Mouse (Mus musculus): ENCODE measurements at regions not wholly inside any gene's neighbourhood (a gene's known extent, or its start where the extent isn't known, plus 50 kb on each side); places are given as distances from the start of the nearest gene placed in this dataset.
"Not testable (repeated sequence)": the region's sequence is repeated elsewhere in the genome, so short reads cannot be mapped to it uniquely, and the experiment has no call there.

- DNase-seq (ENCODE audit: low spot score in 2 of 2), result no peak
Measured at GRCm38 (mm10) chr6:95058017-95058416, 59.0 kb upstream of the Kbtbd8 start.

- no peak for DNase-seq (ENCODE audit: low spot score in 2 of 2)
Measured at GRCm38 (mm10) chr6:95056222-95056621, 60.8 kb upstream of the Kbtbd8 start.

GRCm38 (mm10) chr6:95053717-95054382 lies 63.2 kb upstream of the Kbtbd8 start:
- no peak for DNase-seq (ENCODE audit: low spot score in 2 of 2)

- not testable (repeated sequence) for DNase-seq (ENCODE audit: low spot score in 2 of 2)
Measured at GRCm38 (mm10) chr6:95041351-95041750, 75.7 kb upstream of the Kbtbd8 start.

- DNase-seq (ENCODE audit: low spot score in 2 of 2), result no peak
Measured at GRCm38 (mm10) chr6:95024239-95024638, 92.8 kb upstream of the Kbtbd8 start.

- no peak for DNase-seq (ENCODE audit: low spot score in 2 of 2)
Measured at GRCm38 (mm10) chr6:95021724-95022123, 95.3 kb upstream of the Kbtbd8 start.

GRCm38 (mm10) chr6:95017911-95018310 lies 99.1 kb upstream of the Kbtbd8 start:
- DNase-seq (ENCODE audit: low spot score in 2 of 2), result no peak

GRCm38 (mm10) chr6:95017484-95017883 lies 99.6 kb upstream of the Kbtbd8 start:
- no peak for DNase-seq (ENCODE audit: low spot score in 2 of 2)

- no peak for DNase-seq (ENCODE audit: low spot score in 2 of 2)
Measured at GRCm38 (mm10) chr6:95013096-95013495, 103.9 kb upstream of the Kbtbd8 start.

- no peak for DNase-seq (ENCODE audit: low spot score in 2 of 2)
Measured at GRCm38 (mm10) chr6:95006485-95006884, 110.6 kb upstream of the Kbtbd8 start.

GRCm38 (mm10) chr6:95003716-95004115 lies 113.3 kb upstream of the Kbtbd8 start:
- DNase-seq (ENCODE audit: low spot score in 2 of 2), result no peak

GRCm38 (mm10) chr6:94999562-94999961 lies 117.5 kb upstream of the Kbtbd8 start:
- no peak for DNase-seq (ENCODE audit: low spot score in 2 of 2)

- DNase-seq (ENCODE audit: low spot score in 2 of 2), result no peak
Measured at GRCm38 (mm10) chr6:94999002-94999401, 118.0 kb upstream of the Kbtbd8 start.

- DNase-seq (ENCODE audit: low spot score in 2 of 2), result no peak
Measured at GRCm38 (mm10) chr6:94998371-94998770, 118.7 kb upstream of the Kbtbd8 start.

GRCm38 (mm10) chr6:94994376-94994775 lies 122.7 kb upstream of the Kbtbd8 start:
- DNase-seq (ENCODE audit: low spot score in 2 of 2), result no peak

GRCm38 (mm10) chr6:94987427-94987826 lies 129.6 kb upstream of the Kbtbd8 start:
- no peak for DNase-seq (ENCODE audit: low spot score in 2 of 2)

GRCm38 (mm10) chr6:94986346-94986745 lies 130.7 kb upstream of the Kbtbd8 start:
- peak in 1 of 2 experiments; percentile 15 for DNase-seq (ENCODE audit: low spot score in 2 of 2)

- no peak for DNase-seq (ENCODE audit: low spot score in 2 of 2)
Measured at GRCm38 (mm10) chr6:94984411-94984895, 132.6 kb upstream of the Kbtbd8 start.

GRCm38 (mm10) chr6:94968683-94969082 lies 148.4 kb upstream of the Kbtbd8 start:
- DNase-seq (ENCODE audit: low spot score in 2 of 2), result no peak

- DNase-seq (ENCODE audit: low spot score in 2 of 2), result no peak
Measured at GRCm38 (mm10) chr6:94966962-94967361, 150.1 kb upstream of the Kbtbd8 start.

GRCm38 (mm10) chr6:94963204-94963603 lies 153.8 kb upstream of the Kbtbd8 start:
- DNase-seq (ENCODE audit: low spot score in 2 of 2), result no peak

GRCm38 (mm10) chr6:94962411-94963087 lies 154.5 kb upstream of the Kbtbd8 start:
- no peak for DNase-seq (ENCODE audit: low spot score in 2 of 2)

- DNase-seq (ENCODE audit: low spot score in 2 of 2), result no peak
Measured at GRCm38 (mm10) chr6:94961821-94962220, 155.2 kb upstream of the Kbtbd8 start.
